Mouse (Mus musculus): Measurements from ENCODE around the gene Rtn4r. TPM values are rescaled to one million over a fixed set of nuclear protein-coding genes. Genes with fewer than 3 reads are reported as not detected.

The Rtn4r gene
- polyA plus RNA-seq, 1 experiment from 2014 or later, result 4.7 TPM

DNA sequence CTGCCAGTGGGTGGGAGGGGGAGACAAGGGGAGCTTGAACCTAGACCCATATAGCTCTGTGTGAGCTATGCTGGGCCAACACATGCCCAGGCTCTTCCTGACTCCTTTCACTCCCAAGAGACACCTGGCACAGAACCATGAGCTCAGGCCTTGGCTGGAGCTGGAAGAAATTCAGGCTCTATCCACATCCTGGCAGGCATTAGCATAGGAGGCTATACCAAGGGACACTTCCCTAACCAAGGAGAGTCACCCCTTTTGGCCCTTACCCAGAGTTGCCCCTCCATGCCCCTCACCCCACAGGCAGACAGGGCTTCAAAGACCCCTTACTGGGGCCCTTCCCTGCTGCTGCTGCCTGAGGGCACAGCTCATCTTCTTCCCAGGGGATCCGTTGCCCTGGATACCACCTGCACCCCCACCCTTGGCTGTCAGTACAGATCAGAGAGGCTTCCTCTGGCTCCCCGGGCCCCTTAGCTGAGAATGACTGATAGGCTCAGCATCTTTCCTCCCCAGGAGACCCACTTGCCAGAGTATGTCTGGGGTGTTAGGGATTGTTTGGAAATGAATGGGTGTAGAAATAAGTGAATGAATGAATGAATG, 37.3 kb downstream of the Rtn4r start:
- Histone ChIP-seq H3K27me3 (replicated peaks) (no peaks in the 10 kb centered on the region), H3K4me1 (replicated peaks) (peaks cover 15% of the 10 kb centered on the region), H3K4me2 (replicated peaks) (no peak overlapping the region), H3K36me3 (no peaks in the 10 kb centered on the region), H3K9ac (no peak overlapping the region), H3K27ac (no peak overlapping the region), H3K4me3 (replicated peaks) (no peak overlapping the region), H3K9me3 (no peaks in the 10 kb centered on the region)
- WGBS, result 42% methylated on average over 2 of the region's 2 CpGs
- no peak for ATAC-seq

GRCm38 (mm10) chr16:18166613-18167190, 39.3 kb downstream of the Rtn4r start:
- Histone ChIP-seq H3K27me3 (replicated peaks) (no peaks in the 10 kb centered on the region), H3K4me3 (replicated peaks) (no peak overlapping the region), H3K9me3 (no peaks in the 10 kb centered on the region), H3K4me1 (replicated peaks) (peaks cover 5% of the 10 kb centered on the region; the same call in 1 of the 2 replicates), H3K9ac (no peak overlapping the region), H3K27ac (no peak overlapping the region), H3K36me3 (no peaks in the 10 kb centered on the region), H3K4me2 (replicated peaks) (no peak overlapping the region)
- no peak for ATAC-seq
- WGBS, result 67% methylated on average over 6 of the region's 6 CpGs

DNA sequence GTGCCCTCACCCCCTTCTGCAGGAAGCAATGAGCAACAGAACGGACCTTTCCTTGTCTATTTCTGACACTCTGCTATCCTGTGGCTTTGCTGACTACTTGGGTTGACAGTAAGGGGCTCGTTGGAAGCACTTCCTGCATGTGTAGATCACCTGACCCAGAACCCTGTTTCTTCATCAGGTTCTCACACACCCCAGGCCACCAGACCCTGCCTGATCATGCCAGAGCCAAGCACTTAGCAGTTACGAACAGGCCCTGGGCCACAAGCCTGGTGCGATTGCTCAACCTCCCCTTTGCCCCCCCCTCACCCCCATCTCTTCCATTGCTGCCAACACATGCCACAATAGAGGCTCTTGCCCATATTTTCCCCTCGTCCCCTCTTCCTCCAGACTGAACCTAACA, 41.7 kb downstream of the Rtn4r start:
- Histone ChIP-seq H3K9me3 (no peaks in the 10 kb centered on the region), H3K4me2 (replicated peaks) (no peak overlapping the region), H3K9ac (no peak overlapping the region), H3K27ac (no peak overlapping the region), H3K4me1 (replicated peaks) (0 out of 2 replicates have a peak, but pooled peaks cover 4% of the 10 kb centered on the region), H3K36me3 (no peaks in the 10 kb centered on the region), H3K4me3 (replicated peaks) (no peak overlapping the region), H3K27me3 (replicated peaks) (no peaks in the 10 kb centered on the region)
- no peak for ATAC-seq
- 73% methylated on average over 5 of the region's 5 CpGs for WGBS

GRCm38 (mm10) chr16:18169776-18170175, 42.3 kb downstream of the Rtn4r start:
- H3K9me3 ChIP-seq, result no peaks in the 10 kb centered on the region
- no peak overlapping the region for H3K9ac ChIP-seq
- H3K36me3 ChIP-seq, result no peaks in the 10 kb centered on the region
- no peak overlapping the region for H3K27ac ChIP-seq
- ATAC-seq, result no peak
- H3K4me3 ChIP-seq (replicated peaks), result no peak overlapping the region
- 86% methylated on average over 3 of the region's 3 CpGs for WGBS
- H3K4me2 ChIP-seq (replicated peaks), result no peak overlapping the region
- no peaks in the 10 kb centered on the region for H3K27me3 ChIP-seq (replicated peaks)
- H3K4me1 ChIP-seq (replicated peaks), result 0 out of 2 replicates have a peak, but pooled peaks cover 4% of the 10 kb centered on the region

GRCm38 (mm10) chr16:18172266-18172855, 44.9 kb downstream of the Rtn4r start:
- no peak overlapping the region for H3K9ac ChIP-seq
- no peaks in the 10 kb centered on the region for H3K9me3 ChIP-seq
- ATAC-seq, result peak; percentile 26; the same call in 1 of the 2 replicates
- H3K27ac ChIP-seq, result no peak overlapping the region
- no peaks in the 10 kb centered on the region for H3K36me3 ChIP-seq
- no peaks in the 10 kb centered on the region for H3K27me3 ChIP-seq (replicated peaks)
- H3K4me1 ChIP-seq (replicated peaks), result peaks cover 13% of the 10 kb centered on the region
- 15% methylated on average over 7 of the region's 7 CpGs for WGBS
- no peak overlapping the region for H3K4me3 ChIP-seq (replicated peaks)
- H3K4me2 ChIP-seq (replicated peaks), result no peak overlapping the region

DNA sequence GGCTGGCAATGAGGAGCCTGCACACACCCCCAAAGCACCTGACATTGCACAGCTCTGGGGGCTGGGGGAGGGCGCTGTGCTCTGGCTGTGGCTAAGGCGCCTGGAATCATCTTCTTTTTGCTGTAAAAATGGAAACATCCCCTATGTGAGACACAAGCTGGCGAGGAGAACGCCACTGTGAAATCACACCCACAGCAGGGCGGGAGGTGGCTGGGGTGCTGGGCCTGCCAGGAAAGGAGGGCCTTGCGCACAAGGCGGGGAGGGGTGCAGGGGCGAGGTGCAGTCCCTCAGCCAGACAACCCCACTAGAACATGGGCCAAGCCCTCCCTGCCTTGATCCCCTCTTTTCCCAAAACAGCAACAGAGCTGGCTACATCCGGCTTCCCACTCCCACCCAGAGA, 45.8 kb downstream of the Rtn4r start:
- Histone ChIP-seq H3K27me3 (replicated peaks) (no peaks in the 10 kb centered on the region), H3K4me1 (replicated peaks) (peaks cover 13% of the 10 kb centered on the region), H3K27ac (no peak overlapping the region), H3K9ac (no peak overlapping the region), H3K4me3 (replicated peaks) (no peak overlapping the region), H3K9me3 (no peaks in the 10 kb centered on the region), H3K36me3 (no peaks in the 10 kb centered on the region), H3K4me2 (replicated peaks) (no peak overlapping the region)
- no peak for ATAC-seq
- WGBS, result 78% methylated on average over 9 of the region's 9 CpGs

DNA sequence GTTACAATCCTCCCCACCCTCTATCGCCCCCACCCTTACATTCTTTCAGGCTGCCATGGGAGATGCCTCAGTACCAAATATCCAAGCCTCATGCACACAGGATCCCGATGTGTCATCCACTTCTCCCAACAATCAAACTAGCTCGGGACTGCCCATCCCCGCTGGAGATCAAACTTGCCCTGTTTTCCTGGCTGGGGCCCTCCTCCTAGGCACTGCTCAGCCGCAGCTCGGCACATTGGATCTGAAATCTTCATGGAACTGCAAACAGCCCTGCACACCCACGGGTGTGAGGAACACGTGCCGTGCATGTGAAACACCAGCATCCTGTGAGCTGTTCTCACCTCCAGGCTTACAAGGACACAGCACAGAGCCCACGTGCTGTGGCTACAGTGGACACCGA, 46.3 kb downstream of the Rtn4r start:
- H3K27ac ChIP-seq, result no peak overlapping the region
- H3K9ac ChIP-seq, result no peak overlapping the region
- H3K4me2 ChIP-seq (replicated peaks), result no peak overlapping the region
- 75% methylated on average over 11 of the region's 11 CpGs for WGBS
- H3K9me3 ChIP-seq, result no peaks in the 10 kb centered on the region
- H3K4me3 ChIP-seq (replicated peaks), result no peak overlapping the region
- peaks cover 13% of the 10 kb centered on the region for H3K4me1 ChIP-seq (replicated peaks)
- no peaks in the 10 kb centered on the region for H3K36me3 ChIP-seq
- no peak for ATAC-seq
- no peaks in the 10 kb centered on the region for H3K27me3 ChIP-seq (replicated peaks)

GRCm38 (mm10) chr16:18175817-18176541, 48.5 kb downstream of the Rtn4r start:
- no peak overlapping the region for H3K4me3 ChIP-seq (replicated peaks)
- H3K9me3 ChIP-seq, result no peaks in the 10 kb centered on the region
- H3K4me1 ChIP-seq (replicated peaks), result peaks cover 15% of the 10 kb centered on the region
- 24% methylated on average over 6 of the region's 6 CpGs for WGBS
- no peaks in the 10 kb centered on the region for H3K36me3 ChIP-seq
- ATAC-seq, result peak; percentile 62
- H3K9ac ChIP-seq, result no peak overlapping the region
- no peak overlapping the region for H3K27ac ChIP-seq
- H3K4me2 ChIP-seq (replicated peaks), result no peak overlapping the region
- no peaks in the 10 kb centered on the region for H3K27me3 ChIP-seq (replicated peaks)

GRCm38 (mm10) chr16:18176758-18177157, 49.3 kb downstream of the Rtn4r start:
- no peaks in the 10 kb centered on the region for H3K27me3 ChIP-seq (replicated peaks)
- ATAC-seq, result no peak
- H3K4me3 ChIP-seq (replicated peaks), result no peak overlapping the region
- no peak overlapping the region for H3K27ac ChIP-seq
- no peaks in the 10 kb centered on the region for H3K9me3 ChIP-seq
- 66% methylated on average over 4 of the region's 4 CpGs for WGBS
- no peak overlapping the region for H3K4me2 ChIP-seq (replicated peaks)
- peaks cover 21% of the 10 kb centered on the region for H3K4me1 ChIP-seq (replicated peaks)
- no peaks in the 10 kb centered on the region for H3K36me3 ChIP-seq
- H3K9ac ChIP-seq, result no peak overlapping the region

GRCm38 (mm10) chr16:18179591-18179990, 52.1 kb downstream of the Rtn4r start:
- Histone ChIP-seq H3K27ac (no peak overlapping the region), H3K27me3 (replicated peaks) (no peaks in the 10 kb centered on the region), H3K4me2 (replicated peaks) (no peak overlapping the region), H3K9ac (no peak overlapping the region), H3K36me3 (no peaks in the 10 kb centered on the region), H3K4me3 (replicated peaks) (no peak overlapping the region), H3K4me1 (replicated peaks) (peaks cover 17% of the 10 kb centered on the region), H3K9me3 (no peaks in the 10 kb centered on the region)
- WGBS, result 16% methylated on average over 2 of the region's 2 CpGs
- no peak for ATAC-seq

- 24% methylated on average over 10 of the region's 10 CpGs for WGBS
Observed at GRCm38 (mm10) chr16:18181398-18181797, 54.0 kb downstream of the Rtn4r start.

DNA sequence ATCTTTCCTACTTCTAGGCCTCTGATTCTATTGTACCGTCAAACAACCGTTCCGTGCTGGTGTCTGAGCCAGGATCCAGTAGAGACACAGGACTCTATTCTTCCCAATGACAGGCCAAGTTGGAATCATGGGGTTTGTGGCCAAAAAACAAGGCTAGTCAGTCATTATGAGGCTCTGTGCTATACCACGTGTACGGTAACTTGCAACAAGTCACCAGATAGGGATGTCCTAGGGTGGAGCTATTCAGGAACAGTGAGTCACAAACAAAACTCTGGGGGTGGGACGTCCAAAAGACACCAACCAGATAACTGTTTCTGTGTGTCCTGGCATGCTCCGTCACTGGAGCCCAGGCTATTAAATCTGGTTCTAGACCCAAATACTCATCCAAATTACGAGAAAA, 55.3 kb downstream of the Rtn4r start:
- H3K27me3 ChIP-seq (replicated peaks), result no peaks in the 10 kb centered on the region
- no peak overlapping the region for H3K9ac ChIP-seq
- WGBS, result 81% methylated on average over 8 of the region's 8 CpGs
- peaks cover 28% of the 10 kb centered on the region for H3K4me1 ChIP-seq (replicated peaks)
- H3K36me3 ChIP-seq, result no peaks in the 10 kb centered on the region
- no peaks in the 10 kb centered on the region for H3K9me3 ChIP-seq
- no peak overlapping the region for H3K4me3 ChIP-seq (replicated peaks)
- H3K4me2 ChIP-seq (replicated peaks), result no peak overlapping the region
- ATAC-seq, result no peak
- H3K27ac ChIP-seq, result no peak overlapping the region

More at GRCm38 (mm10) chr16:18181398-18181797, 54.0 kb downstream of the Rtn4r start:
- no peaks in the 10 kb centered on the region for H3K27me3 ChIP-seq (replicated peaks)
- H3K4me3 ChIP-seq (replicated peaks), result no peak overlapping the region
- H3K27ac ChIP-seq, result no peak overlapping the region
- no peaks in the 10 kb centered on the region for H3K9me3 ChIP-seq
- no peak for ATAC-seq
- H3K36me3 ChIP-seq, result no peaks in the 10 kb centered on the region
- H3K4me1 ChIP-seq (replicated peaks), result peaks cover 20% of the 10 kb centered on the region
- H3K4me2 ChIP-seq (replicated peaks), result no peak overlapping the region
- no peak overlapping the region for H3K9ac ChIP-seq
